Mouse (Mus musculus) limb, embryonic 11.5 days (tissue): Measurements from ENCODE around the gene Minar1. TPM values are rescaled to one million over a fixed set of nuclear protein-coding genes. Genes with fewer than 3 reads are reported as not detected.

Experiments used
- ATAC-seq: fragments of 200-750 bp; cut with Nextera tagmentation; 2 replicates; pipeline ENCODE4 v1.8.0; 2017; ENCODE audit warnings: low read depth; ENCODE audit not compliant: insufficient number of reproducible peaks, low FRiP score, low TSS enrichment
- DNase-seq: peaks from one replicate; pipeline ENCODE4 v3.0.0-alpha.2; 2015; ENCODE audit warnings: low spot score
- H3K27ac ChIP-seq: fragments of 300-500 bp; sonication (generic); replicated peaks from 2 replicates; pipeline ENCODE4 v1.5.1; 2014; ENCODE audit warnings: low read depth, mild to moderate bottlenecking, low read length
- H3K27me3 ChIP-seq: fragments of 300-500 bp; sonication (generic); 2 replicates; pipeline ENCODE4 v1.6.1; 2014; ENCODE audit warnings: mild to moderate bottlenecking, low read length, mixed read lengths; ENCODE audit not compliant: control insufficient read depth, insufficient read depth
- H3K36me3 ChIP-seq: fragments of 300-500 bp; sonication (generic); 2 replicates; pipeline ENCODE4 v1.6.1; 2014; ENCODE audit warnings: mild to moderate bottlenecking, low read length, moderate library complexity, mixed read lengths; ENCODE audit not compliant: control insufficient read depth, insufficient read depth
- H3K4me1 ChIP-seq: fragments of 300-500 bp; sonication (generic); 2 replicates; pipeline ENCODE4 v1.6.1; 2014; ENCODE audit warnings: low read length, mixed read lengths; ENCODE audit not compliant: control insufficient read depth, insufficient read depth
- H3K4me2 ChIP-seq: fragments of 300-500 bp; sonication (generic); 2 replicates; pipeline ENCODE4 v1.6.1; 2014; ENCODE audit warnings: low read depth, mild to moderate bottlenecking, moderate library complexity; ENCODE audit not compliant: severe bottlenecking
- H3K4me3 ChIP-seq: fragments of 300-500 bp; sonication (generic); 2 replicates; pipeline ENCODE4 v1.5.1; 2014; ENCODE audit warnings: low read depth, low read length
- H3K9ac ChIP-seq: fragments of 300-500 bp; sonication (generic); 2 replicates; pipeline ENCODE4 v1.6.1; 2014; ENCODE audit warnings: mild to moderate bottlenecking, low read length
- H3K9me3 ChIP-seq: fragments of 300-500 bp; sonication (generic); 2 replicates; pipeline ENCODE4 v1.6.1; 2016; ENCODE audit warnings: low read length; ENCODE audit not compliant: control insufficient read depth
- WGBS: fragments of 180-500 bp; shearing (Covaris S2); extraction: QIAGEN DNeasy Blood & Tissue Kit; methylation state at CpG from one replicate; pipeline ENCODE4 v1.1.7; 2014; 5-methylcytosine and 5-hydroxymethylcytosine counted together
- polyA plus RNA-seq: library from polyadenylated mRNA; unstranded; fragments of >200 nt; fragmentation: Nextera tagmentation; extraction: Ambion mirVana; gene quantifications from 2 replicates; pipeline ENCODE4 v1.2.1, GENCODE M21; 2014

The Minar1 gene
- polyA plus RNA-seq, 1 experiment from 2014 or later, result 0.09 TPM

GRCm38 (mm10) chr9:89616946-89617345, 6.0 kb downstream of the Minar1 start:
- Histone ChIP-seq H3K27ac (no peak overlapping the region), H3K4me2 (no peak overlapping the region), H3K27me3 (peaks cover 10% of the 10 kb centered on the region), H3K4me3 (no peak overlapping the region), H3K9ac (no peak overlapping the region), H3K9me3 (no peaks in the 10 kb centered on the region), H3K36me3 (no peaks in the 10 kb centered on the region), H3K4me1 (0 out of 2 replicates have a peak, but pooled peaks cover 5% of the 10 kb centered on the region)
- ATAC-seq, result no peak
- 91% methylated on average over 2 of the region's 2 CpGs for whole genome bisulfite sequencing
- DNase-seq, result no peak

DNA sequence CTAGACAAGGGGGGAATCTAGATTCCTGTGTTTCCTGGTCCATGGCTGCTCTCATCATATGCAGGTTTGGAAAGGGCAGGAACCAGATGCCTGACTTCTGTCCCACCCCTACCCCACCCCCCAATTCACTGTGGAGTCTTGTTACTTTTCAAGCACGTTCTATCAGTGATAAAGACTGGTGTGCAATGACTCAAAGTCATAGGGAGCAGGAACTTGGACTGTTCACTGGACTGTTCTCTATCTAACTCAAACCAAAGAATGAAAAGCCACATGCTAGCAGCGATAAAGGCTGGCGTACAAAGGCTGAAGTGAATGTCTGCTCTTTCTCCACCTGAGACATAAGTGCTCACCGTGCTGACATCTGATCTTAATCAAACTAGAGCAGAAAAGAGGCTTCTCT, 12.3 kb downstream of the Minar1 start:
- WGBS, result 28% methylated on average over 4 of the region's 4 CpGs
- no peak for DNase-seq
- Histone ChIP-seq H3K4me2 (no peak overlapping the region), H3K9ac (no peak overlapping the region), H3K36me3 (no peaks in the 10 kb centered on the region), H3K27me3 (no peaks in the 10 kb centered on the region), H3K27ac (no peak overlapping the region), H3K9me3 (no peaks in the 10 kb centered on the region), H3K4me1 (no peaks in the 10 kb centered on the region), H3K4me3 (no peak overlapping the region)
- no peak for ATAC-seq

- H3K27me3 ChIP-seq, result no peaks in the 10 kb centered on the region
- ATAC-seq, result no peak
- H3K27ac ChIP-seq, result no peak overlapping the region
- WGBS, result 83% methylated on average over 7 of the region's 7 CpGs
- H3K36me3 ChIP-seq, result no peaks in the 10 kb centered on the region
- H3K4me3 ChIP-seq, result no peak overlapping the region
- H3K9me3 ChIP-seq, result no peaks in the 10 kb centered on the region
- no peaks in the 10 kb centered on the region for H3K4me1 ChIP-seq
- H3K9ac ChIP-seq, result no peak overlapping the region
- H3K4me2 ChIP-seq, result no peak overlapping the region
- DNase-seq, result no peak
Observed at GRCm38 (mm10) chr9:89607321-89607720, 15.6 kb downstream of the Minar1 start.

DNA sequence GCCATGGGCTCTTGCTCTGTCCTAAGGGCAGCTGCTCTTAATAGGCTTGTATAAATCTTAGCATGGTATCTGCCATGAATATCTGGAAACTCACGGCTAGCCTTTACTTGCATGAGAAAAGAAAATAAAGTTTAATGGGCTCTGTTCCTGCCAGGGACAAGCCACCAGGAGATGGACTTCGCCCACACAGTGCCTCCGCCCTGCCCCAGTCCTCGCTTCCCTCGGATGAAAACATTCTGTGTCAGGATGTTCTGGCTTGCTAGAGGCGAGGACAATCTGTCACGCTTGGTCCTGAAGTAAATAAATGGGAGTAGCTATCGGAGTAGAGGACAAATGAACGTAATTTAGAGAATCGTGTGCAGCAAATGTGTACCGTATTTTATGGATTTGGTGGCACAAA, 16.7 kb downstream of the Minar1 start:
- Histone ChIP-seq H3K4me1 (no peaks in the 10 kb centered on the region), H3K36me3 (no peaks in the 10 kb centered on the region), H3K9ac (no peak overlapping the region), H3K27ac (no peak overlapping the region), H3K27me3 (no peaks in the 10 kb centered on the region), H3K4me3 (no peak overlapping the region), H3K9me3 (no peaks in the 10 kb centered on the region), H3K4me2 (no peak overlapping the region)
- ATAC-seq (0 out of 2 replicates have a peak, but pooled peaks have one; percentile 46), DNase-seq (no peak)
- WGBS, result 51% methylated on average over 11 of the region's 11 CpGs

DNA sequence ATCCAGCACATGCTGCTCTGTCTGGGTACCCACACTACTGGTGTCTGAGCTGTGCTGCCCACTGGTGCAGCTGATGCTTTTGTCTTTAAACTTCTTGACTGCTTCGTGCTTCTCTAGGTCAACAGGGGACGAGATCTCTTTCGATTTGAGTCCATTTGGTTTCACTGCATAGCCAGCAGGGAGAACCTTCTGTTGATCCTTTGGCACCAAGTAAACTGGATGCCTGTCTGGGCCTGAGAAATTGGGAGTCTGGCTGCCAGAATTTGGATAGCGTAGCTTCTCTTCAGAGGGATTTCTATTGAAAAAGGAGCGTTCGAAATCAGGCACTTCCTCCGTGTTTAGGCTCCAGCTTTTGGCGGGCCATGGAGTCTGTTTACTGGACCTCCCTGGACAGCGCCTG, 21.0 kb downstream of the Minar1 start:
- 93% methylated on average over 9 of the region's 9 CpGs for WGBS
- H3K9me3 ChIP-seq, result no peaks in the 10 kb centered on the region
- no peak overlapping the region for H3K27ac ChIP-seq
- H3K9ac ChIP-seq, result no peak overlapping the region
- no peaks in the 10 kb centered on the region for H3K27me3 ChIP-seq
- H3K4me1 ChIP-seq, result no peaks in the 10 kb centered on the region
- no peaks in the 10 kb centered on the region for H3K36me3 ChIP-seq
- ATAC-seq, result no peak
- H3K4me2 ChIP-seq, result no peak overlapping the region
- no peak overlapping the region for H3K4me3 ChIP-seq
- no peak for DNase-seq

GRCm38 (mm10) chr9:89600677-89601076, 22.2 kb downstream of the Minar1 start:
- Histone ChIP-seq H3K9me3 (no peaks in the 10 kb centered on the region), H3K9ac (no peak overlapping the region), H3K4me1 (no peaks in the 10 kb centered on the region), H3K4me3 (no peak overlapping the region), H3K27ac (no peak overlapping the region), H3K27me3 (no peaks in the 10 kb centered on the region), H3K4me2 (no peak overlapping the region), H3K36me3 (no peaks in the 10 kb centered on the region)
- DNase-seq, result no peak
- ATAC-seq, result no peak
- WGBS, result 95% methylated on average over 7 of the region's 7 CpGs

- Histone ChIP-seq H3K27ac (no peak overlapping the region), H3K36me3 (no peaks in the 10 kb centered on the region), H3K9ac (no peak overlapping the region), H3K4me1 (no peaks in the 10 kb centered on the region), H3K4me3 (no peak overlapping the region), H3K27me3 (no peaks in the 10 kb centered on the region), H3K4me2 (no peak overlapping the region), H3K9me3 (no peaks in the 10 kb centered on the region)
- 77% methylated on average over 3 of the region's 3 CpGs for WGBS
- no peak for ATAC-seq
- no peak for DNase-seq
Observed at GRCm38 (mm10) chr9:89597071-89597470, 25.9 kb downstream of the Minar1 start.

DNA sequence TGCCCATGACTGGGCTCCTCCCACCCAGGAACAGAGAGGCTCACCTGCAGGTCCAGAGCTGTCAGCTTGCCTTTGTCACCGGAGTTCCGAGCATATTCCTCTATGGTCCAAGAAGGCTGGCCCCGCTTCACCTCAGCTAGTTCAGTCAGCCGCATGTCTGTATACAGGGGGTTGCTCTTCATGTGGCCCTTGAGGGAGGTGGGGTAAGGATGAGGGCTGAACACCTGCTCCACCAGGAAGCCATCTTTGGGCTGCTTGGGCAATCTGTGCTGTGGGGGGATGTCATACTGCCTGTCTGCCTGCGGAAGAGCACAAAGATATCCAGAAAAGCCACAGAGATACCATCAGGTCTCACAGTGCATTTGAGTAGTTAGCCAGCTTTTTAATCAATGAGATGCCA, 26.5 kb downstream of the Minar1 start:
- no peak overlapping the region for H3K4me3 ChIP-seq
- H3K4me2 ChIP-seq, result no peak overlapping the region
- no peaks in the 10 kb centered on the region for H3K27me3 ChIP-seq
- 90% methylated on average over 5 of the region's 5 CpGs for WGBS
- H3K27ac ChIP-seq, result no peak overlapping the region
- H3K9ac ChIP-seq, result no peak overlapping the region
- no peaks in the 10 kb centered on the region for H3K4me1 ChIP-seq
- no peak for DNase-seq
- ATAC-seq, result no peak
- no peaks in the 10 kb centered on the region for H3K9me3 ChIP-seq
- H3K36me3 ChIP-seq, result no peaks in the 10 kb centered on the region

DNA sequence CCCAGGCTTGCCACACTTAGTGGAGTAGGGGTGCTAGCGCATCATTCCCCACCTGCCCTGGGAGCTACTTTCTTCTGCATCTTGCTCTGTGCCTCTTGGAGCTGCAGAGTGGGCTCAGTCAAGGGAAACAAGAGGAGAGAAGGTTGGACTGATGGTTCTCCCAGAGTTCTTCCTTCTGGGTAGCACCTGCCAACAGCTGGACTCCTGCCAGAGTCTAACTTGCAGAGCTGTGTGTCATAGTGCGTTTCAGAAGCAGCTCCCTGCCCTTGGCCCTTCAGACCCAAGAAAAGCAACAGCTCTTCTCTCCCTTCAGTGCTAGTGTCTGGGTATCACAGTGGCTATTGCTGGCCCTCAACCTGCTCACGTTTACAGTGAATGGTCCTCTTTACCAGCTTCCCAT, 30.5 kb downstream of the Minar1 start:
- ATAC-seq (no peak), DNase-seq (no peak)
- Histone ChIP-seq H3K4me1 (no peaks in the 10 kb centered on the region), H3K27ac (no peak overlapping the region), H3K36me3 (no peaks in the 10 kb centered on the region), H3K4me2 (no peak overlapping the region), H3K9me3 (no peaks in the 10 kb centered on the region), H3K4me3 (no peak overlapping the region), H3K9ac (no peak overlapping the region), H3K27me3 (no peaks in the 10 kb centered on the region)
- 80% methylated on average over 3 of the region's 3 CpGs for WGBS
